Mouse (Mus musculus): ENCODE results near the gene Tmem247. TPM values are rescaled to one million over a fixed set of nuclear protein-coding genes. Genes with fewer than 3 reads are reported as not detected.

Gene Tmem247
- polyA plus RNA-seq, 1 experiment = not detected

- Histone ChIP-seq H3K4me3 (ENCODE audit: insufficient read depth, low read length) (no peak overlapping the region), H3K4me1 (ENCODE audit: control insufficient read depth, insufficient read depth, low read length) (peaks cover 10% of the 10 kb centered on the region)
Measured at GRCm38 (mm10) chr17:86957968-86958367, 40.8 kb downstream of the Tmem247 start.

GRCm38 (mm10) chr17:86961301-86961841 is 44.2 kb downstream of the Tmem247 start:
- Histone ChIP-seq H3K4me3 (ENCODE audit: insufficient read depth, low read length) (peak overlapping the region; percentile 96), H3K4me1 (ENCODE audit: control insufficient read depth, insufficient read depth, low read length) (peaks cover 20% of the 10 kb centered on the region), H3K27ac (ENCODE audit: insufficient read depth, low read depth, low read length) (peak overlapping the region; percentile 82)
- no peak for TF ChIP-seq POLR2A (IDR thresholded peaks at IDR 0.05; ENCODE audit: borderline replicate concordance, low read depth, low read length)
- no peak for TF ChIP-seq CTCF (IDR thresholded peaks at IDR 0.05; ENCODE audit: low read depth, low read length)

More at GRCm38 (mm10) chr17:86957968-86958367, 40.8 kb downstream of the Tmem247 start:
- no peak overlapping the region for H3K27ac ChIP-seq (ENCODE audit: insufficient read depth, low read depth, low read length)
- no peak for TF ChIP-seq CTCF (IDR thresholded peaks at IDR 0.05; ENCODE audit: low read depth, low read length)
- no peak for TF ChIP-seq POLR2A (IDR thresholded peaks at IDR 0.05; ENCODE audit: borderline replicate concordance, low read depth, low read length)

- TF ChIP-seq POLR2A (IDR thresholded peaks at IDR 0.05; ENCODE audit: borderline replicate concordance, low read depth, low read length) = no peak
- peak; percentile 25; the same call in 1 of the 2 replicates for TF ChIP-seq CTCF (IDR thresholded peaks at IDR 0.05; ENCODE audit: low read depth, low read length)
- Histone ChIP-seq H3K4me3 (ENCODE audit: insufficient read depth, low read length) (peak overlapping the region; percentile 96), H3K27ac (ENCODE audit: insufficient read depth, low read depth, low read length) (peak overlapping the region; percentile 82), H3K4me1 (ENCODE audit: control insufficient read depth, insufficient read depth, low read length) (peaks cover 27% of the 10 kb centered on the region)
Measured at GRCm38 (mm10) chr17:86962297-86962893, 45.2 kb downstream of the Tmem247 start.

- H3K27ac ChIP-seq (ENCODE audit: insufficient read depth, low read depth, low read length) = peak within 1 kb of the TSS; percentile 82
- TF ChIP-seq CTCF (IDR thresholded peaks at IDR 0.05; ENCODE audit: low read depth, low read length) = no peak
- no peak; the same call in 1 of the 2 replicates for TF ChIP-seq POLR2A (IDR thresholded peaks at IDR 0.05; ENCODE audit: borderline replicate concordance, low read depth, low read length)
- H3K4me3 ChIP-seq (ENCODE audit: insufficient read depth, low read length) = peak within 1 kb of the TSS; percentile 96
- H3K4me1 ChIP-seq (ENCODE audit: control insufficient read depth, insufficient read depth, low read length) = peaks cover 33% of the 10 kb centered on the region
Measured at GRCm38 (mm10) chr17:86962894-86963585, 45.9 kb downstream of the Tmem247 start, which contains the start of gene Rhoq. Rhoq (plus strand) TSS chr17:86963082.

GRCm38 (mm10) chr17:86963586-86963902 is 46.4 kb downstream of the Tmem247 start:
- Histone ChIP-seq H3K4me1 (ENCODE audit: control insufficient read depth, insufficient read depth, low read length) (peaks cover 37% of the 10 kb centered on the region), H3K4me3 (ENCODE audit: insufficient read depth, low read length) (peak overlapping the region; percentile 96), H3K27ac (ENCODE audit: insufficient read depth, low read depth, low read length) (peak overlapping the region; percentile 62)
- no peak for TF ChIP-seq POLR2A (IDR thresholded peaks at IDR 0.05; ENCODE audit: borderline replicate concordance, low read depth, low read length)
- no peak for TF ChIP-seq CTCF (IDR thresholded peaks at IDR 0.05; ENCODE audit: low read depth, low read length)

- Histone ChIP-seq H3K4me1 (ENCODE audit: control insufficient read depth, insufficient read depth, low read length) (peaks cover 42% of the 10 kb centered on the region), H3K27ac (ENCODE audit: insufficient read depth, low read depth, low read length) (peak overlapping the region; percentile 72), H3K4me3 (ENCODE audit: insufficient read depth, low read length) (peak overlapping the region; percentile 96)
- TF ChIP-seq CTCF (IDR thresholded peaks at IDR 0.05; ENCODE audit: low read depth, low read length) (no peak), POLR2A (IDR thresholded peaks at IDR 0.05; ENCODE audit: borderline replicate concordance, low read depth, low read length) (no peak)
Measured at GRCm38 (mm10) chr17:86964041-86964440, 46.9 kb downstream of the Tmem247 start.

- TF ChIP-seq CTCF (IDR thresholded peaks at IDR 0.05; ENCODE audit: low read depth, low read length) = no peak
- no peak for TF ChIP-seq POLR2A (IDR thresholded peaks at IDR 0.05; ENCODE audit: borderline replicate concordance, low read depth, low read length)
- Histone ChIP-seq H3K4me1 (ENCODE audit: control insufficient read depth, insufficient read depth, low read length) (peaks cover 47% of the 10 kb centered on the region), H3K4me3 (ENCODE audit: insufficient read depth, low read length) (peak overlapping the region; percentile 96), H3K27ac (ENCODE audit: insufficient read depth, low read depth, low read length) (peak overlapping the region; percentile 72)
Measured at GRCm38 (mm10) chr17:86964502-86964901, 47.4 kb downstream of the Tmem247 start.

GRCm38 (mm10) chr17:86965121-86965520 is 48.0 kb downstream of the Tmem247 start:
- TF ChIP-seq CTCF (IDR thresholded peaks at IDR 0.05; ENCODE audit: low read depth, low read length) = no peak
- TF ChIP-seq POLR2A (IDR thresholded peaks at IDR 0.05; ENCODE audit: borderline replicate concordance, low read depth, low read length) = no peak
- Histone ChIP-seq H3K4me3 (ENCODE audit: insufficient read depth, low read length) (peak overlapping the region; percentile 96), H3K4me1 (ENCODE audit: control insufficient read depth, insufficient read depth, low read length) (peaks cover 53% of the 10 kb centered on the region), H3K27ac (ENCODE audit: insufficient read depth, low read depth, low read length) (peak overlapping the region; percentile 32)

- Histone ChIP-seq H3K27ac (ENCODE audit: insufficient read depth, low read depth, low read length) (no peak overlapping the region), H3K4me1 (ENCODE audit: control insufficient read depth, insufficient read depth, low read length) (peaks cover 58% of the 10 kb centered on the region)
- TF ChIP-seq CTCF (IDR thresholded peaks at IDR 0.05; ENCODE audit: low read depth, low read length) (no peak), POLR2A (IDR thresholded peaks at IDR 0.05; ENCODE audit: borderline replicate concordance, low read depth, low read length) (no peak)
Measured at GRCm38 (mm10) chr17:86966040-86966439, 48.9 kb downstream of the Tmem247 start.

GRCm38 (mm10) chr17:86967048-86967447 is 49.9 kb downstream of the Tmem247 start:
- Histone ChIP-seq H3K4me1 (ENCODE audit: control insufficient read depth, insufficient read depth, low read length) (peaks cover 62% of the 10 kb centered on the region), H3K27ac (ENCODE audit: insufficient read depth, low read depth, low read length) (peak overlapping the region; percentile 21; the same call in 1 of the 2 replicates), H3K4me3 (ENCODE audit: insufficient read depth, low read length) (no peak overlapping the region)
- TF ChIP-seq CTCF (IDR thresholded peaks at IDR 0.05; ENCODE audit: low read depth, low read length) (no peak), POLR2A (IDR thresholded peaks at IDR 0.05; ENCODE audit: borderline replicate concordance, low read depth, low read length) (no peak)

More at GRCm38 (mm10) chr17:86966040-86966439, 48.9 kb downstream of the Tmem247 start:
- no peak overlapping the region for H3K4me3 ChIP-seq (ENCODE audit: insufficient read depth, low read length)

All from bone marrow macrophage, adult 2 months (primary cell).